Mouse (Mus musculus): Measurements from ENCODE around the gene Cfap299. TPM values are rescaled to one million over a fixed set of nuclear protein-coding genes. Genes with fewer than 3 reads are reported as not detected.

The Cfap299 gene
- polyA plus RNA-seq, 1 experiment from 2014 or later: not detected

DNA sequence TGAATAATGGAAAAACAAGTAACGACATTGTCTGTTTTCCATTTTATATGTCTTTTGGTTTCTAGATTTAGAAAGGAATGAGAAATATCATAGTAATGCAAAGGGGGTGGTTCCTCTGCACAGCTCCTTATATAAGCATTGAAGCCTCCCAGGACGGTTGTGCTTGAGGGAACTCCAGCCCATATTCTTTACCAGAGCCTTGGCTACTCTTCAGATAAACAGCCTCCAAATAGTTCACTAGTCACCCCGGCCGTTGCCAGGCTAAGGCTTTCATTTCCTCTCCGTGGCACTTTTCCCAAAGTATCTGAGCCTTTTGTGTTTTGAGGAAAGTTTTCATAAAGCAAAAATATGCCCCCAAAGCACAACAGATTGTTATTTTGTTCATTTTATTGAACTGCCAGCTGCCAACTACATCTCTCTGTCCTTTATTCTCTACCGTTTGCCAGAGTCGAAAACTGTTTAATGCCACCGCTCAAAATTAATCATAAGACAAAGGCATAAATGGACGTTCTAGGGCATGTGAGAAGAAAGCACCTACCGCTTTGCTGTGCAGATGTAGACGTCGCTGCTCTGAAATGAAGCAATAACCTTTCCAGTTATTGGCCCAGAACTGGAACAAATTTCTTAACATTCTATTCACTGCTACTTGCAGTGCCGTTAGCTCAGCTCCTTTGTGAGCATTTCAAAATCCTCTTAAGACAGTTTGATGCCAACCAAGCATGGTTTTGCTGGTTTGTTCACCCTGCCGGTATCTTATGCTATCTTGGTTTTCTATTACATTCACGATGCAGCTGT lies 433.0 kb downstream of the Cfap299 start:
- no peaks in the 10 kb centered on the region for H3K4me1 ChIP-seq (replicated peaks; ENCODE audit: control insufficient read depth, insufficient read depth, low read length)
- ATAC-seq (replicated peaks; ENCODE audit: low FRiP score, low TSS enrichment, low read depth) (no peak), DNase-seq (ENCODE audit: low spot score) (no peak)
- no peak overlapping the region for H3K9ac ChIP-seq (ENCODE audit: low read length)
- no peaks in the 10 kb centered on the region for H3K27me3 ChIP-seq (replicated peaks; ENCODE audit: control insufficient read depth, insufficient read depth, low read length)
- H3K36me3 ChIP-seq (ENCODE audit: control insufficient read depth, insufficient read depth, low read length): no peaks in the 10 kb centered on the region
- WGBS: 87% methylated on average over 15 of the region's 15 CpGs
- H3K4me2 ChIP-seq (ENCODE audit: low read length): no peak overlapping the region
- H3K27ac ChIP-seq (ENCODE audit: low read depth): no peak overlapping the region
- H3K9me3 ChIP-seq (ENCODE audit: control insufficient read depth, low read length): no peaks in the 10 kb centered on the region
- H3K4me3 ChIP-seq (ENCODE audit: low read depth, low read length): no peak overlapping the region

DNA sequence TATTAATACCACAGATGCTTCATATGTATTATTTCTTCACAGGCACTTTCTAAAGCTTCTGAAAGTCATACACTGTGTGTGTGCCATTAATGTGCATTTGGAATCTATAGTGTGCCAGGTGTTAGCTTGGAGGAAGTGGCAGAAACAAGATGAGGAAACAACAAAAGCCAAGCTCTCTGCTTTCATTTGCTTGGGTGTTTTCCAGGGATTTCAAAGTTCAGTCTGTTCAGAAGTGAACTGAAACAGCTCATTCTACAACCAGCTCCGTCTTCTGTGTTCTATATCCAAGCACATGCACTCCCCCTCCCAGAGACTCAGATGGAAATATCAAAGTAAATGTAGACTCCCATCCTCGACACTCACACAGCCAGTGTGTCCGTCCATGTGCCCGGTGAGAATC lies 449.5 kb downstream of the Cfap299 start:
- 89% methylated on average over 4 of the region's 4 CpGs for WGBS
- Histone ChIP-seq H3K27me3 (replicated peaks; ENCODE audit: control insufficient read depth, insufficient read depth, low read length) (no peaks in the 10 kb centered on the region), H3K4me1 (replicated peaks; ENCODE audit: control insufficient read depth, insufficient read depth, low read length) (no peaks in the 10 kb centered on the region), H3K36me3 (ENCODE audit: control insufficient read depth, insufficient read depth, low read length) (no peaks in the 10 kb centered on the region), H3K9me3 (ENCODE audit: control insufficient read depth, low read length) (no peaks in the 10 kb centered on the region), H3K4me2 (ENCODE audit: low read length) (no peak overlapping the region), H3K9ac (ENCODE audit: low read length) (no peak overlapping the region), H3K27ac (ENCODE audit: low read depth) (no peak overlapping the region), H3K4me3 (ENCODE audit: low read depth, low read length) (no peak overlapping the region)
- ATAC-seq (replicated peaks; ENCODE audit: low FRiP score, low TSS enrichment, low read depth): no peak
- DNase-seq (ENCODE audit: low spot score): no peak

DNA sequence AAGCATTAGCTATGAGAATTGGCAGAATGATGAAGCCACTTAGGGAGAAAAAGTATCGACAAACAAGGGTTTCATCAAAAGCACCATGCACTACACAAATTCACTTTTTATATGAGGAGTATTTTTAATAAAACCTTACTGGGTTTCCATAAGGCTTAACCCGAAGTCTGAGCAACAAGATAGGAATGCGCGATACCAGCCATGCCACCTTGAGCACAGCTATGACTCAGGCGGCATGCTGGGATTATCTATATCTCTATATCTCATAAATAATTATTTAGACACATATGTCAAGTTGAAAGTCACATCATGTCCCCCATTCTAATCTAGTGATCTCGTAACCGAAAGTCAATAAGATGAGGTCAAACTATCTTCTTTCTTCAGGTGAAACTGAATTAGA lies 453.0 kb downstream of the Cfap299 start:
- DNase-seq (ENCODE audit: low spot score): no peak
- Histone ChIP-seq H3K9ac (ENCODE audit: low read length) (no peak overlapping the region), H3K4me1 (replicated peaks; ENCODE audit: control insufficient read depth, insufficient read depth, low read length) (no peaks in the 10 kb centered on the region), H3K9me3 (ENCODE audit: control insufficient read depth, low read length) (no peaks in the 10 kb centered on the region), H3K27ac (ENCODE audit: low read depth) (no peak overlapping the region), H3K36me3 (ENCODE audit: control insufficient read depth, insufficient read depth, low read length) (no peaks in the 10 kb centered on the region), H3K27me3 (replicated peaks; ENCODE audit: control insufficient read depth, insufficient read depth, low read length) (no peaks in the 10 kb centered on the region), H3K4me3 (ENCODE audit: low read depth, low read length) (no peak overlapping the region), H3K4me2 (ENCODE audit: low read length) (no peak overlapping the region)
- no peak for ATAC-seq (replicated peaks; ENCODE audit: low FRiP score, low TSS enrichment, low read depth)
- WGBS: 94% methylated on average over 7 of the region's 7 CpGs

DNA sequence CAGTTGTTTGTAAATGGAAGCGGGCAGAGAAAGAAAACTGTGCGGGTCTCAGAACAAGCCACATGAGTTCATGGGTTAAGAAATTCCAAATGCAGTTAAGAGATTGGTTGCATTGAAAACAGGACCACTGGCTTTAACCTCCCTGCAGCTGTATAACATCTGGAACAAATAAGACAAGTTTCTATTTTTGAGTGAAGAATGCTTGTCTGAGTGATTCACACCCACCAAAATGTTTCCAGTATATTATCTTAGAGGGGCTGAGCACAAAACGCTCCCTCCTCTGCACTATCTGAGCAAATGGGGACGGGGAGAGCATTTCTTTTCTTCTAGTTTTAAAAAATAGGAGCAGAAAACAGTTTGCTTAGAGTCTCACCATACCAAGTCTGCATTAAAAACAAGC lies 458.6 kb downstream of the Cfap299 start:
- H3K4me3 ChIP-seq (ENCODE audit: low read depth, low read length): no peak overlapping the region
- DNase-seq (ENCODE audit: low spot score) (no peak), ATAC-seq (replicated peaks; ENCODE audit: low FRiP score, low TSS enrichment, low read depth) (no peak)
- H3K9ac ChIP-seq (ENCODE audit: low read length): no peak overlapping the region
- no peaks in the 10 kb centered on the region for H3K27me3 ChIP-seq (replicated peaks; ENCODE audit: control insufficient read depth, insufficient read depth, low read length)
- H3K4me1 ChIP-seq (replicated peaks; ENCODE audit: control insufficient read depth, insufficient read depth, low read length): no peaks in the 10 kb centered on the region
- no peaks in the 10 kb centered on the region for H3K9me3 ChIP-seq (ENCODE audit: control insufficient read depth, low read length)
- no peak overlapping the region for H3K27ac ChIP-seq (ENCODE audit: low read depth)
- H3K4me2 ChIP-seq (ENCODE audit: low read length): no peak overlapping the region
- no peaks in the 10 kb centered on the region for H3K36me3 ChIP-seq (ENCODE audit: control insufficient read depth, insufficient read depth, low read length)
- 74% methylated on average over 4 of the region's 4 CpGs for WGBS

DNA sequence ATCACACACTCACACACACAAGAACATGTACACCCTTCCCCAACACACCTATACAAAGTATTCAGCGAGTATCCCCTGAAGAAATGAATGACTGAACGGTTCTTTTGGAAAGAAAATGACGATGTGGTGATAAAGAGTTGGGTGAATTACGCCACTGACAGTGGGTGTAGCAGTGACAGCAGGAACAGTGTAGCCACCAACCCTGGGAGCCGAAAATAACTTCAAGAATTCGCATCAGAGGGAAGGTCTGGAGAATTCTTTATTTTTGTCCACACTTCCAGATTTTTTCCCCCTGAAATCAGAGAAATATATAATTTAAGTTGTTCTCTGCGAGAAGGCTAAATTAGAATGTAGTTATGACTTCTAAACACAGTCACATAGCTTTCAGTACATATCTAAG lies 459.5 kb downstream of the Cfap299 start:
- Histone ChIP-seq H3K27ac (ENCODE audit: low read depth) (no peak overlapping the region), H3K27me3 (replicated peaks; ENCODE audit: control insufficient read depth, insufficient read depth, low read length) (no peaks in the 10 kb centered on the region), H3K9me3 (ENCODE audit: control insufficient read depth, low read length) (no peaks in the 10 kb centered on the region), H3K4me3 (ENCODE audit: low read depth, low read length) (no peak overlapping the region), H3K36me3 (ENCODE audit: control insufficient read depth, insufficient read depth, low read length) (no peaks in the 10 kb centered on the region), H3K9ac (ENCODE audit: low read length) (no peak overlapping the region), H3K4me1 (replicated peaks; ENCODE audit: control insufficient read depth, insufficient read depth, low read length) (no peaks in the 10 kb centered on the region), H3K4me2 (ENCODE audit: low read length) (no peak overlapping the region)
- 90% methylated on average over 7 of the region's 7 CpGs for WGBS
- no peak for DNase-seq (ENCODE audit: low spot score)
- no peak for ATAC-seq (replicated peaks; ENCODE audit: low FRiP score, low TSS enrichment, low read depth)

DNA sequence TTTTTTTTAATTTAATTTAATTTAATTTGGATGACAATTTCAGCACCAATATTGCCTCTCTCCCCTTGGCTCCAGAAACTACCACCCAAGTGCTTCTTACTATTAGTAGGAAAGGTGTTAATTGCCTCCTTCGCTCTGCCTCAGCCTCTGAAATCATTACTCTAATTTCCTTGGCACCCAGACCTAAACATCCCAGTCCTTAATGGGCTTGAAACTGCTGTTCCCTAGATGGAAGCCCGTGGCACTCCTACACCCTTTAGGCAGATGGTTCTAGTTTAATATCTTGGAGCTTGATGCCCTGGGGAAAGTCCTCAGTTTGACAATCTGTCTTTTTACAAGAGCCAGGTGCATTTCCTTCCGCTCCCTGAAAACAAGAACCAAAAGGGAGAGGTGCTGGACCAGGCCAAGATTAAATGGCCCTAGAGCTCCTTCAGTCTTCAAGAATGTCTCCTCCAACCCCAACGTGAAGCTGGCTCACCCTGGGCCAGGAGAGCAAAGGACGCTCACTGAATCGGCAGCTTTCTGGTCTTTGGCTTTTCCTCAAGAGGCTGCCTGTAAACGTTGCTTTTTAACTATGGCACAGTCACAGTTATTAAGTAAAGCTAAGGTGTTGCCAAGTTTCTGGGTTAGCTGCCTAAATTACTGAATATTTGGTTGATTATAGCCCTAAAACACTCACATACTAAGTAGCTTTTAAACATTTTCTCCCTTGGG lies 461.9 kb downstream of the Cfap299 start:
- Histone ChIP-seq H3K9ac (ENCODE audit: low read length) (no peak overlapping the region), H3K4me3 (ENCODE audit: low read depth, low read length) (no peak overlapping the region), H3K4me1 (replicated peaks; ENCODE audit: control insufficient read depth, insufficient read depth, low read length) (no peaks in the 10 kb centered on the region), H3K27ac (ENCODE audit: low read depth) (no peak overlapping the region), H3K36me3 (ENCODE audit: control insufficient read depth, insufficient read depth, low read length) (no peaks in the 10 kb centered on the region), H3K9me3 (ENCODE audit: control insufficient read depth, low read length) (no peaks in the 10 kb centered on the region), H3K4me2 (ENCODE audit: low read length) (no peak overlapping the region), H3K27me3 (replicated peaks; ENCODE audit: control insufficient read depth, insufficient read depth, low read length) (no peaks in the 10 kb centered on the region)
- 65% methylated on average over 7 of the region's 7 CpGs for WGBS
- ATAC-seq (replicated peaks; ENCODE audit: low FRiP score, low TSS enrichment, low read depth) (no peak), DNase-seq (ENCODE audit: low spot score) (no peak)

DNA sequence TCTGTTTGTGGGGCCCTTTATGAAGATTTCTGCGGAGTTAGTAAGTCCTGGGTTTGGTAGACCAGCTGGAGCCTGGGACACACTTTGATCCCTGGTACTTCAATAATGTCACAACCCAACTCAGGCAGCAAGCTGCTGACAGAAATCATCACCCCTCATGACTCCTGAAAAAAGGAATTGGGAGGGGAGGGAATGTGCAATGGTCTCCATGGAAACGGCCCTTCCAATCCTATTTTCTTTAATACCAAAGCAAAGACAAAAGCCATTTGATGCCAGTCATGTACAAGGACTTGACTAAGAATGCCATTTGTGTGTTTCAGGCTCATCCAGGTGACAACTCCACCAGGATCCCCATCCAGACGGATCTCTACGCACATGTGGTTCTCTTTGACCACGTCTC lies 472.4 kb downstream of the Cfap299 start:
- Histone ChIP-seq H3K4me1 (replicated peaks; ENCODE audit: control insufficient read depth, insufficient read depth, low read length) (no peaks in the 10 kb centered on the region), H3K27me3 (replicated peaks; ENCODE audit: control insufficient read depth, insufficient read depth, low read length) (no peaks in the 10 kb centered on the region), H3K9ac (ENCODE audit: low read length) (no peak overlapping the region), H3K9me3 (ENCODE audit: control insufficient read depth, low read length) (no peaks in the 10 kb centered on the region), H3K4me3 (ENCODE audit: low read depth, low read length) (no peak overlapping the region), H3K27ac (ENCODE audit: low read depth) (no peak overlapping the region), H3K4me2 (ENCODE audit: low read length) (no peak overlapping the region), H3K36me3 (ENCODE audit: control insufficient read depth, insufficient read depth, low read length) (no peaks in the 10 kb centered on the region)
- DNase-seq (ENCODE audit: low spot score) (no peak), ATAC-seq (replicated peaks; ENCODE audit: low FRiP score, low TSS enrichment, low read depth) (no peak)
- 85% methylated on average over 5 of the region's 5 CpGs for WGBS

DNA sequence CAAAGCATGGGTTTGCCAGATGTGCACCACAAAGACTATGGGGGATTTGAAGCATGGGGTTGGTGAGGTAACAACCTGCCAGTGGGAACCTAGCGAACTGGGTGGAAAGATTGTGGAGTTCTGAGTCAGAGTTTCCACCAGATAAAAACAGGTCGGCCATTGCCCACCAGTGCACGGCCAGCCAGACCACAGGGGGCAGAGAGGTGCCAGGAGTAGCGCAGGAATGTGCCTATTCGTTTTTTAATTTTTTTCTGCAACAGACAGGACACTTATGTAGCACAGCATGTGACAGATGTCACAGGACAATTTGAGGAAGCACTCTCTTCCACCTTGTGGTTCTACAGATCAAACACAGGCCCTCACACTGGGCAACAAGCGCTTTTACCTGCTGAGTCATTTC lies 475.7 kb downstream of the Cfap299 start:
- Histone ChIP-seq H3K36me3 (ENCODE audit: control insufficient read depth, insufficient read depth, low read length) (no peaks in the 10 kb centered on the region), H3K4me3 (ENCODE audit: low read depth, low read length) (no peak overlapping the region), H3K9me3 (ENCODE audit: control insufficient read depth, low read length) (no peaks in the 10 kb centered on the region), H3K4me2 (ENCODE audit: low read length) (no peak overlapping the region), H3K4me1 (replicated peaks; ENCODE audit: control insufficient read depth, insufficient read depth, low read length) (no peaks in the 10 kb centered on the region), H3K9ac (ENCODE audit: low read length) (no peak overlapping the region), H3K27me3 (replicated peaks; ENCODE audit: control insufficient read depth, insufficient read depth, low read length) (no peaks in the 10 kb centered on the region), H3K27ac (ENCODE audit: low read depth) (no peak overlapping the region)
- ATAC-seq (replicated peaks; ENCODE audit: low FRiP score, low TSS enrichment, low read depth) (no peak), DNase-seq (ENCODE audit: low spot score) (no peak)
- 90% methylated on average over 6 of the region's 6 CpGs for WGBS

DNA sequence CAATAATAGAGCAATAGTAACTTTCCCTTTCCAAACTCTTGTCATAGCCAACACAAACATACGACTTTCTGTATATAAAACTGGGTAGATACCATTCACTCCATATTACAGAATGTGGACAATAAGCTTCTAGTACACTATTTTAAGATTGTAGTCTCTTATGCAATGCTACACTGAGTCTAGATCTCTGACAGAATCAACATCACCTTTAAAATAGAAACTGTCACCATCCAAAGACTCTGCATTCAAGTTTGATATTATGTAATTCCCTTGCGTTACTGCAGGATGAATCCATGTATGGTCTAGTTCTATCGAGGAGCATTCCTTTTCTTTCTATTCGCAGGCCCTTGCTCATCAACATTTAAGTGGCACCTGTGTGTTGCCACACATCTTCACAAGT lies 477.4 kb downstream of the Cfap299 start:
- Histone ChIP-seq H3K27me3 (replicated peaks; ENCODE audit: control insufficient read depth, insufficient read depth, low read length) (no peaks in the 10 kb centered on the region), H3K4me3 (ENCODE audit: low read depth, low read length) (no peak overlapping the region), H3K9ac (ENCODE audit: low read length) (no peak overlapping the region), H3K4me1 (replicated peaks; ENCODE audit: control insufficient read depth, insufficient read depth, low read length) (no peaks in the 10 kb centered on the region), H3K27ac (ENCODE audit: low read depth) (no peak overlapping the region), H3K9me3 (ENCODE audit: control insufficient read depth, low read length) (no peaks in the 10 kb centered on the region), H3K36me3 (ENCODE audit: control insufficient read depth, insufficient read depth, low read length) (no peaks in the 10 kb centered on the region), H3K4me2 (ENCODE audit: low read length) (no peak overlapping the region)
- ATAC-seq (replicated peaks; ENCODE audit: low FRiP score, low TSS enrichment, low read depth) (no peak), DNase-seq (ENCODE audit: low spot score) (no peak)
- WGBS: 88% methylated on average over 4 of the region's 4 CpGs

Data from intestine, embryonic 14.5 days (tissue).